ENCODE assay signal across 18 mouse cellular contexts in genomic region chr15:98948857-98949606, GRCm38 (mm10). TPM values are rescaled to one million over a fixed set of nuclear protein-coding genes. Genes with fewer than 3 reads are reported as not detected.
DNase-seq lines count a peak whose midpoint lies in the region; ATAC-seq lines count a peak whose summit lies in the region.
"Had no signal": no experiment of that assay in that cellular context is flagged by ENCODE, and none has a peak within 500 bp of the region (broad histone marks: within the 10 kb centered on the region; RNA-seq: fewer than 3 reads in every experiment).

No protein-coding gene starts in this region.

- peak; percentile 40 to 54 for DNase-seq in cerebellum, postnatal 10 days
- DNase-seq in cerebellum, postnatal 36 days = no peak
- no peak for DNase-seq in hindbrain, embryonic 10.5 days (ENCODE audit: low spot score)
- no peak for DNase-seq in right cerebral cortex, postnatal 25 days
- DNase-seq: cerebellum, adult 8-10 months; kidney, postnatal 25 days; layer of hippocampus, postnatal 36 days; lung, postnatal 4 days; thymus, postnatal 4 days had no signal

- peaks cover 38% of the 10 kb centered on the region for H3K36me3 ChIP-seq in hindbrain, embryonic 10.5 days
- H3K36me3 ChIP-seq in midbrain, embryonic 12.5 days = peaks cover 20% of the 10 kb centered on the region
- peaks cover 8% of the 10 kb centered on the region for H3K36me3 ChIP-seq in neural tube, embryonic 15.5 days
- peaks cover 12% of the 10 kb centered on the region for H3K36me3 ChIP-seq in kidney, embryonic 14.5 days (ENCODE audit: control insufficient read depth, insufficient read depth, low read length)
- H3K36me3 ChIP-seq: heart, embryonic 15.5 days had no signal

- H3K4me2 ChIP-seq in midbrain, embryonic 12.5 days (replicated peaks) = peak overlapping the region; percentile 49
- H3K4me2 ChIP-seq in neural tube, embryonic 15.5 days = peak overlapping the region; percentile 75
- no peak overlapping the region for H3K4me2 ChIP-seq in kidney, embryonic 14.5 days (replicated peaks; ENCODE audit: low read depth, low read length)
- H3K4me2 ChIP-seq: embryonic facial prominence, embryonic 13.5 days; heart, embryonic 15.5 days; intestine, embryonic 15.5 days; limb, embryonic 12.5 days had no signal

- H3K9me3 ChIP-seq in hindbrain, embryonic 10.5 days = peaks cover 4% of the 10 kb centered on the region; the same call in 1 of the 2 replicates
- no peaks in the 10 kb centered on the region for H3K9me3 ChIP-seq in midbrain, embryonic 12.5 days
- no peaks in the 10 kb centered on the region for H3K9me3 ChIP-seq in neural tube, embryonic 15.5 days (replicated peaks)
- H3K9me3 ChIP-seq in kidney, embryonic 14.5 days (ENCODE audit: control insufficient read depth, low read length) = no peaks in the 10 kb centered on the region
- H3K9me3 ChIP-seq: heart, embryonic 15.5 days; intestine, embryonic 15.5 days had no signal

- H3K9ac ChIP-seq in midbrain, embryonic 12.5 days (replicated peaks) = peak overlapping the region; percentile 51; the same call in 1 of the 2 replicates
- peak overlapping the region; percentile 59 for H3K9ac ChIP-seq in neural tube, embryonic 15.5 days (replicated peaks)
- H3K9ac ChIP-seq in kidney, embryonic 14.5 days (ENCODE audit: low read depth, low read length) = no peak overlapping the region
- H3K9ac ChIP-seq: embryonic facial prominence, embryonic 13.5 days; heart, embryonic 15.5 days; intestine, embryonic 15.5 days; limb, embryonic 12.5 days had no signal

- no peak overlapping the region for H3K27ac ChIP-seq in hindbrain, embryonic 10.5 days
- H3K27ac ChIP-seq in midbrain, embryonic 12.5 days (replicated peaks) = peak overlapping the region; percentile 58
- peak overlapping the region; percentile 30 for H3K27ac ChIP-seq in neural tube, embryonic 15.5 days (replicated peaks)
- H3K27ac ChIP-seq in kidney, embryonic 14.5 days (ENCODE audit: low read depth, low read length) = no peak overlapping the region
- H3K27ac ChIP-seq: embryonic facial prominence, embryonic 13.5 days; heart, embryonic 15.5 days; intestine, embryonic 15.5 days; limb, embryonic 12.5 days had no signal

- no peak for ATAC-seq in midbrain, embryonic 12.5 days (ENCODE audit: low FRiP score, low read depth)
- no peak for ATAC-seq in neural tube, embryonic 15.5 days (ENCODE audit: low FRiP score)
- ATAC-seq in inflammation-experienced regulatory T-cells, adult 6 months = no peak
- ATAC-seq in kidney, embryonic 14.5 days (ENCODE audit: low FRiP score, low TSS enrichment) = no peak
- ATAC-seq: intestine, embryonic 15.5 days had no signal

- H3K4me1 ChIP-seq in hindbrain, embryonic 10.5 days (replicated peaks) = peaks cover 24% of the 10 kb centered on the region
- H3K4me1 ChIP-seq in midbrain, embryonic 12.5 days = peaks cover 9% of the 10 kb centered on the region
- peaks cover 25% of the 10 kb centered on the region for H3K4me1 ChIP-seq in neural tube, embryonic 15.5 days
- H3K4me1 ChIP-seq in kidney, embryonic 14.5 days (ENCODE audit: control insufficient read depth, insufficient read depth, low read length) = peaks cover 7% of the 10 kb centered on the region; the same call in 1 of the 2 replicates

- peak overlapping the region; percentile 29 for H3K4me3 ChIP-seq in hindbrain, embryonic 10.5 days
- H3K4me3 ChIP-seq in midbrain, embryonic 12.5 days = peak overlapping the region; percentile 36
- peak overlapping the region; percentile 38 for H3K4me3 ChIP-seq in neural tube, embryonic 15.5 days (replicated peaks)
- no peak overlapping the region for H3K4me3 ChIP-seq in kidney, embryonic 14.5 days (ENCODE audit: low read length)
- H3K4me3 ChIP-seq: embryonic facial prominence, embryonic 13.5 days; heart, embryonic 15.5 days; intestine, embryonic 15.5 days; limb, embryonic 12.5 days had no signal

- WGBS in hindbrain, embryonic 10.5 days = 78% methylated on average over 6 of the region's 6 CpGs
- WGBS in midbrain, embryonic 12.5 days = 54% methylated on average over 6 of the region's 6 CpGs
- 44% methylated on average over 6 of the region's 6 CpGs for WGBS in neural tube, embryonic 15.5 days
- 77% methylated on average over 6 of the region's 6 CpGs for WGBS in kidney, embryonic 14.5 days

- H3K27me3 ChIP-seq in hindbrain, embryonic 10.5 days (ENCODE audit: insufficient read depth, poor library complexity, severe bottlenecking) = no peaks in the 10 kb centered on the region
- no peaks in the 10 kb centered on the region for H3K27me3 ChIP-seq in midbrain, embryonic 12.5 days
- no peaks in the 10 kb centered on the region for H3K27me3 ChIP-seq in neural tube, embryonic 15.5 days (replicated peaks)
- no peaks in the 10 kb centered on the region for H3K27me3 ChIP-seq in kidney, embryonic 14.5 days (ENCODE audit: control insufficient read depth, insufficient read depth, low read length)
- H3K27me3 ChIP-seq: embryonic facial prominence, embryonic 13.5 days; heart, embryonic 15.5 days; intestine, embryonic 15.5 days; limb, embryonic 12.5 days had no signal

RNA-seq across cellular contexts. Expression of gene Gm49450, which starts 4.3 kb away (rescaled TPM):
- not detected in 2 replicates for polyA plus RNA-seq in hindbrain, embryonic 10.5 days (2016; fragmentation: Nextera tagmentation; extraction: Ambion mirVana)
- not detected in 2 replicates for polyA plus RNA-seq in midbrain, embryonic 12.5 days (2016; fragmentation: Nextera tagmentation; extraction: Ambion mirVana)
- not detected in 2 replicates for polyA plus RNA-seq in neural tube, embryonic 15.5 days (2015; fragmentation: Nextera tagmentation; extraction: Ambion mirVana)
- polyA plus RNA-seq in inflammation-experienced regulatory T-cells, adult 6 months (2017; shearing (Covaris generic)) = not detected
- not detected in 2 replicates for polyA plus RNA-seq in kidney, embryonic 14.5 days (2014; fragmentation: Nextera tagmentation; extraction: Ambion mirVana)
- polyA plus RNA-seq: embryonic facial prominence, embryonic 13.5 days; heart, embryonic 15.5 days; intestine, embryonic 15.5 days; limb, embryonic 12.5 days; liver, embryonic 16.5 days had no signal

RNA-seq across cellular contexts. Expression of gene Tuba1a, which starts 4.5 kb away (rescaled TPM):
- polyA plus RNA-seq in hindbrain, embryonic 10.5 days (2016; fragmentation: Nextera tagmentation; extraction: Ambion mirVana) = 4,838 and 8,764 TPM in 2 replicates
- polyA plus RNA-seq in midbrain, embryonic 12.5 days (2016; fragmentation: Nextera tagmentation; extraction: Ambion mirVana) = 9,394 and 9,642 TPM in 2 replicates
- 10,639 and 13,509 TPM in 2 replicates for polyA plus RNA-seq in neural tube, embryonic 15.5 days (2015; fragmentation: Nextera tagmentation; extraction: Ambion mirVana)
- polyA plus RNA-seq in inflammation-experienced regulatory T-cells, adult 6 months (2017; shearing (Covaris generic)) = 100 to 1,000 TPM; 206 to 351 (median 217) TPM
- 891 and 921 TPM in 2 replicates for polyA plus RNA-seq in kidney, embryonic 14.5 days (2014; fragmentation: Nextera tagmentation; extraction: Ambion mirVana)

RNA-seq across cellular contexts. Expression of gene Tuba1b, which starts 14.7 kb away (rescaled TPM):
- polyA plus RNA-seq in hindbrain, embryonic 10.5 days (2016; fragmentation: Nextera tagmentation; extraction: Ambion mirVana) = 2,254 and 2,463 TPM in 2 replicates
- polyA plus RNA-seq in midbrain, embryonic 12.5 days (2016; fragmentation: Nextera tagmentation; extraction: Ambion mirVana) = 1,566 and 1,635 TPM in 2 replicates
- 1,446 and 1,534 TPM in 2 replicates for polyA plus RNA-seq in neural tube, embryonic 15.5 days (2015; fragmentation: Nextera tagmentation; extraction: Ambion mirVana)
- 100 to 1,000 TPM; 459 to 882 (median 544) TPM for polyA plus RNA-seq in inflammation-experienced regulatory T-cells, adult 6 months (2017; shearing (Covaris generic))
- polyA plus RNA-seq in kidney, embryonic 14.5 days (2014; fragmentation: Nextera tagmentation; extraction: Ambion mirVana) = 1,971 and 2,088 TPM in 2 replicates

RNA-seq across cellular contexts. Expression of gene Lmbr1l, which starts 31.0 kb away (rescaled TPM):
- polyA plus RNA-seq in hindbrain, embryonic 10.5 days (2016; fragmentation: Nextera tagmentation; extraction: Ambion mirVana) = 22.3 and 25.5 TPM in 2 replicates
- polyA plus RNA-seq in midbrain, embryonic 12.5 days (2016; fragmentation: Nextera tagmentation; extraction: Ambion mirVana) = 37.1 and 40.7 TPM in 2 replicates
- 27.9 and 28.6 TPM in 2 replicates for polyA plus RNA-seq in neural tube, embryonic 15.5 days (2015; fragmentation: Nextera tagmentation; extraction: Ambion mirVana)
- 10 to 100 TPM; 17.3 to 46.9 (median 39.3) TPM for polyA plus RNA-seq in inflammation-experienced regulatory T-cells, adult 6 months (2017; shearing (Covaris generic))
- polyA plus RNA-seq in kidney, embryonic 14.5 days (2014; fragmentation: Nextera tagmentation; extraction: Ambion mirVana) = 5.5 and 8.6 TPM in 2 replicates

RNA-seq across cellular contexts. Expression of gene Dhh, which starts 50.7 kb away (rescaled TPM):
- polyA plus RNA-seq in hindbrain, embryonic 10.5 days (2016; fragmentation: Nextera tagmentation; extraction: Ambion mirVana) = 0.42 and 0.46 TPM in 2 replicates
- 0.56 and 0.66 TPM in 2 replicates for polyA plus RNA-seq in midbrain, embryonic 12.5 days (2016; fragmentation: Nextera tagmentation; extraction: Ambion mirVana)
- polyA plus RNA-seq in neural tube, embryonic 15.5 days (2015; fragmentation: Nextera tagmentation; extraction: Ambion mirVana) = 2.5 and 3.2 TPM in 2 replicates
- under 1 TPM in 1 of 3 experiments, not detected in 2; 0.09 TPM for polyA plus RNA-seq in inflammation-experienced regulatory T-cells, adult 6 months (2017; shearing (Covaris generic))
- 0.54 and 0.84 TPM in 2 replicates for polyA plus RNA-seq in kidney, embryonic 14.5 days (2014; fragmentation: Nextera tagmentation; extraction: Ambion mirVana)

Comparison
In these comparisons a context has a peak if more than half of its experiments do, and no peak if none do; other contexts are left out.
1. DNase-seq: peak in cerebellum, postnatal 10 days (2 of 2); none in cerebellum, postnatal 36 days (0 of 2), hindbrain, embryonic 10.5 days (single experiment) and right cerebral cortex, postnatal 25 days (single experiment).
2. H3K27ac ChIP-seq: peak in midbrain, embryonic 12.5 days (single experiment) and neural tube, embryonic 15.5 days (single experiment); none in hindbrain, embryonic 10.5 days (single experiment) and kidney, embryonic 14.5 days (single experiment).